1 mouse cellular context compared by ENCODE assay signal in the genomic region with DNA sequence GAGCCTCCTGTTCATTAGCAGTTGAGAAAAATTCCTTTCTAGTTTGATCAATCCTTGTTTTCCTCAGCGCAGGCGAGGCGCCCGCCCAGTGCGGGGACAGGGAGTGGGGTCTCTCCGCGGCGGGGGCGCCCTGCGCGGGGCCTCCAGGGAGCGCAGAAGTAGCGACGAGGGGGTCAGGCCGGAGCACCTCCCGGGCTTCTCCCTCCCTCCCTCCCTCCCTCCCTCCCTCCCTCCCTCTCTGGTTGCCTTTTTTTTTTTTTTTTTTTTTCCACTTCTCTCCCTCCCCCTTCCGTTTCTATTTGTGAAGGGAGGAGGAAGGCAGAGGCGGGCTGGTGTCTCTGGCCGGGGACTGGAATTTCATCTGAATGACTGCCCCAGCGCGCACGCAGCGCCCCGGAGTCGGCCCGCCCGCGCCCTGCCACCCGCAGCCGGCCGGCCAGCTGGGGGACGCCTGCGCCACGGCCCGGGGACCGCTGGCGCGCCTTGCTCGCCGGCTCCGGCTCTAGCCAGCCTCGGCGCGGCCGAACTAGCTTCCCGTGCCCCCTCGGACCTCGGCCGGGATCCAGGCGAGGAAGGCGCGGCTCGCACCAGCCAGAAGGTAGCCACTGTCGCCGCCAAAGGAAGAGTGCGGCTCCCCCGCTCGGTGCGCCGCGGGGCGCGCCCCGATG.
TF ChIP-seq lines count a peak whose summit lies in the region.

A gene (plus strand): TSS at position 302 of the 668 bp plus-strand sequence.

TF ChIP-seq in CH12.LX, 34 proteins besides CTCF, POLR2A, EP300 and RAD21 (continued from another document):
- TF ChIP-seq UBTF (IDR thresholded peaks at IDR 0.05; ENCODE audit: low read depth, low read length) (peak; percentile 27), ZNF384 (IDR thresholded peaks at IDR 0.05; ENCODE audit: low read depth, low read length) (peak; percentile 91)
